Mouse (Mus musculus): ENCODE data around the gene Rrp36. TPM values are rescaled to one million over a fixed set of nuclear protein-coding genes. Genes with fewer than 3 reads are reported as not detected.

Gene Rrp36
- 36.7 and 37.2 TPM in 2 replicates for polyA plus RNA-seq (2012; rRNA removed)

GRCm38 (mm10) chr17:46673850-46674529 lies at the start of gene Rrp36:
TSS of gene Rrp36 (minus strand) at chr17:46674352.
- DNase-seq (ENCODE audit: low read depth), result peak; percentile 97
- TF ChIP-seq POLR2A (IDR thresholded peaks at IDR 0.05; ENCODE audit: borderline replicate concordance, extremely low read depth, insufficient read depth, insufficient read length, poor library complexity, severe bottlenecking) (peak; percentile 23; the same call in 1 of the 2 replicates), CTCF (IDR thresholded peaks at IDR 0.05; ENCODE audit: borderline replicate concordance, extremely low read depth, insufficient read depth, insufficient read length) (no peak)

- TF ChIP-seq CTCF (IDR thresholded peaks at IDR 0.05; ENCODE audit: borderline replicate concordance, extremely low read depth, insufficient read depth, insufficient read length), result no peak
- TF ChIP-seq POLR2A (IDR thresholded peaks at IDR 0.05; ENCODE audit: borderline replicate concordance, extremely low read depth, insufficient read depth, insufficient read length, poor library complexity, severe bottlenecking), result no peak
- DNase-seq (ENCODE audit: low read depth), result no peak
These were observed 46.9 kb upstream of the Rrp36 start for GRCm38 (mm10) chr17:46721077-46721476.

GRCm38 (mm10) chr17:46714756-46715481 lies 40.8 kb upstream of the Rrp36 start:
- no peak for DNase-seq (ENCODE audit: low read depth)

GRCm38 (mm10) chr17:46713849-46714248 lies 39.7 kb upstream of the Rrp36 start:
- DNase-seq (ENCODE audit: low read depth), result no peak
- TF ChIP-seq CTCF (IDR thresholded peaks at IDR 0.05; ENCODE audit: borderline replicate concordance, extremely low read depth, insufficient read depth, insufficient read length), result no peak
- TF ChIP-seq POLR2A (IDR thresholded peaks at IDR 0.05; ENCODE audit: borderline replicate concordance, extremely low read depth, insufficient read depth, insufficient read length, poor library complexity, severe bottlenecking), result no peak

More at GRCm38 (mm10) chr17:46714756-46715481, 40.8 kb upstream of the Rrp36 start:
- TF ChIP-seq CTCF (IDR thresholded peaks at IDR 0.05; ENCODE audit: borderline replicate concordance, extremely low read depth, insufficient read depth, insufficient read length), result no peak
- TF ChIP-seq POLR2A (IDR thresholded peaks at IDR 0.05; ENCODE audit: borderline replicate concordance, extremely low read depth, insufficient read depth, insufficient read length, poor library complexity, severe bottlenecking), result no peak

- TF ChIP-seq POLR2A (IDR thresholded peaks at IDR 0.05; ENCODE audit: borderline replicate concordance, extremely low read depth, insufficient read depth, insufficient read length, poor library complexity, severe bottlenecking) (no peak), CTCF (IDR thresholded peaks at IDR 0.05; ENCODE audit: borderline replicate concordance, extremely low read depth, insufficient read depth, insufficient read length) (no peak)
- no peak for DNase-seq (ENCODE audit: low read depth)
These were observed 38.3 kb upstream of the Rrp36 start for GRCm38 (mm10) chr17:46712442-46712841.

GRCm38 (mm10) chr17:46711612-46712271 lies 37.6 kb upstream of the Rrp36 start:
- no peak for DNase-seq (ENCODE audit: low read depth)
- no peak for TF ChIP-seq CTCF (IDR thresholded peaks at IDR 0.05; ENCODE audit: borderline replicate concordance, extremely low read depth, insufficient read depth, insufficient read length)

- peak; percentile 75; the same call in 1 of the 2 replicates for TF ChIP-seq POLR2A (IDR thresholded peaks at IDR 0.05; ENCODE audit: borderline replicate concordance, extremely low read depth, insufficient read depth, insufficient read length, poor library complexity, severe bottlenecking)
- TF ChIP-seq CTCF (IDR thresholded peaks at IDR 0.05; ENCODE audit: borderline replicate concordance, extremely low read depth, insufficient read depth, insufficient read length), result no peak
- DNase-seq (ENCODE audit: low read depth), result peak; percentile 98
These were observed 36.9 kb upstream of the Rrp36 start, which contains the start of gene Pex6 for GRCm38 (mm10) chr17:46710959-46711597. TSS of gene Pex6 (plus strand) at chr17:46711463.

GRCm38 (mm10) chr17:46706375-46707089 lies 32.4 kb upstream of the Rrp36 start:
- DNase-seq (ENCODE audit: low read depth), result no peak
- TF ChIP-seq CTCF (IDR thresholded peaks at IDR 0.05; ENCODE audit: borderline replicate concordance, extremely low read depth, insufficient read depth, insufficient read length) (no peak), POLR2A (IDR thresholded peaks at IDR 0.05; ENCODE audit: borderline replicate concordance, extremely low read depth, insufficient read depth, insufficient read length, poor library complexity, severe bottlenecking) (no peak)

GRCm38 (mm10) chr17:46704887-46705835 lies 31.0 kb upstream of the Rrp36 start, which contains the start of gene Ppp2r5d:
TSS of gene Ppp2r5d (minus strand) at chr17:46705111.
- DNase-seq (ENCODE audit: low read depth), result peak; percentile 99

More at GRCm38 (mm10) chr17:46704887-46705835, 31.0 kb upstream of the Rrp36 start, which contains the start of gene Ppp2r5d:
- TF ChIP-seq CTCF (IDR thresholded peaks at IDR 0.05; ENCODE audit: borderline replicate concordance, extremely low read depth, insufficient read depth, insufficient read length) (0 out of 2 replicates have a peak, but pooled peaks have one; percentile 12), POLR2A (IDR thresholded peaks at IDR 0.05; ENCODE audit: borderline replicate concordance, extremely low read depth, insufficient read depth, insufficient read length, poor library complexity, severe bottlenecking) (peak; percentile 86)

Measured in brain, embryonic 14.5 days (tissue).